Mouse (Mus musculus) G1E (cell line): ENCODE measurements around the gene Adamts4.

Experiments
- CTCF ChIP-seq: IDR thresholded peaks from 2 replicates; pipeline ENCODE4 v1.5.1; 2012; ENCODE audit warnings: low read depth, low read length, inconsistent platforms, mixed read lengths
- GATA1 ChIP-seq: IDR thresholded peaks from 2 replicates; pipeline ENCODE4 v1.6.1; 2012; ENCODE audit warnings: borderline replicate concordance, low read length, inconsistent platforms, mixed read lengths
- POLR2AphosphoS5 ChIP-seq: IDR thresholded peaks from 2 replicates; pipeline ENCODE4 v1.6.1; 2012; ENCODE audit warnings: low read depth, low read length, inconsistent platforms; ENCODE audit not compliant: insufficient replicate concordance
- TAL1 ChIP-seq: conservative IDR thresholded peaks from 2 replicates; pipeline ENCODE4 v1.6.1; 2012; ENCODE audit warnings: low read depth, low read length, inconsistent platforms, mixed read lengths

DNA sequence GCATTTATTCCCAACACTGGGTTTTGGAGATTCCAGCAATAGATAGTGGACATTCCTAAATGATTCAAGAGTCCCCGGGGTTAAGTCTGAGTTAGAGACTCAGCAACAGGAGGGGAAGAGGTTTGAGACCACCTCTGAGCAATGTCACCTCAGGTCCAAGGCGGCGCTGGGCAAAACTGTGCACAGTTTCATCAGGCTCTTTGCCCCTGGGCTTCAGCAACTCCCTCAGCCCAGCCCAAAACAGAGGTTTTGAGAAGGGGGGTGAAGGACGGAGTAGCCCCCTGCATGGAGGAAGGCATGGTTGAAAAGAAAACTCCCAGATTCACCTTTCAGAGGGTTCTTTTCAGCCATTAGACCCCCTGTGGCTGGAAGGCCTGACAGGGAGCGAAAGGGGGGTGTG is 29.5 kb downstream of the Adamts4 start:
- TF ChIP-seq CTCF (no peak), GATA1 (no peak), POLR2AphosphoS5 (no peak), TAL1 (no peak)
